Mouse (Mus musculus): ENCODE results near the gene Rab3il1. TPM values are rescaled to one million over a fixed set of nuclear protein-coding genes. Genes with fewer than 3 reads are reported as not detected.
"Not testable (repeated sequence)": the region's sequence is repeated elsewhere in the genome, so short reads cannot be mapped to it uniquely, and the experiment has no call there.

The Rab3il1 gene
- polyA plus RNA-seq (2012; ENCODE audit: insufficient read depth, insufficient read length, missing spikeins), result 4.8 and 7.5 TPM in 2 replicates

- Histone ChIP-seq H3K4me1 (ENCODE audit: control insufficient read depth, insufficient read depth, insufficient read length, low read length) (no peaks in the 10 kb centered on the region), H3K27ac (replicated peaks; ENCODE audit: low read depth, low read length) (no peak within 1 kb of the TSS), H3K4me3 (ENCODE audit: insufficient read depth, low read depth, low read length) (no peak within 1 kb of the TSS)
These were observed at the start of gene Rab3il1, which contains the start of gene Best1 for GRCm38 (mm10) chr19:10001206-10001969. TSS of gene Rab3il1 (plus strand) at chr19:10001669. TSS of gene Best1 (minus strand) at chr19:10001633.

GRCm38 (mm10) chr19:9952390-9952789 lies 49.1 kb upstream of the Rab3il1 start:
- Histone ChIP-seq H3K4me3 (ENCODE audit: insufficient read depth, low read depth, low read length) (no peak overlapping the region), H3K4me1 (ENCODE audit: control insufficient read depth, insufficient read depth, insufficient read length, low read length) (0 out of 2 replicates have a peak, but pooled peaks cover 4% of the 10 kb centered on the region), H3K27ac (replicated peaks; ENCODE audit: low read depth, low read length) (peak overlapping the region; percentile 53; the same call in 1 of the 2 replicates)

GRCm38 (mm10) chr19:9952912-9953311 lies 48.6 kb upstream of the Rab3il1 start:
- H3K27ac ChIP-seq (replicated peaks; ENCODE audit: low read depth, low read length), result peak overlapping the region; percentile 53; the same call in 1 of the 2 replicates
- H3K4me1 ChIP-seq (ENCODE audit: control insufficient read depth, insufficient read depth, insufficient read length, low read length), result 0 out of 2 replicates have a peak, but pooled peaks cover 4% of the 10 kb centered on the region
- no peak overlapping the region for H3K4me3 ChIP-seq (ENCODE audit: insufficient read depth, low read depth, low read length)

GRCm38 (mm10) chr19:9954055-9954810 lies 47.2 kb upstream of the Rab3il1 start:
- Histone ChIP-seq H3K4me3 (ENCODE audit: insufficient read depth, low read depth, low read length) (peak overlapping the region; percentile 47), H3K27ac (replicated peaks; ENCODE audit: low read depth, low read length) (peak overlapping the region; percentile 93), H3K4me1 (ENCODE audit: control insufficient read depth, insufficient read depth, insufficient read length, low read length) (0 out of 2 replicates have a peak, but pooled peaks cover 4% of the 10 kb centered on the region)

GRCm38 (mm10) chr19:9954811-9955202 lies 46.7 kb upstream of the Rab3il1 start:
- Histone ChIP-seq H3K4me1 (ENCODE audit: control insufficient read depth, insufficient read depth, insufficient read length, low read length) (0 out of 2 replicates have a peak, but pooled peaks cover 4% of the 10 kb centered on the region), H3K27ac (replicated peaks; ENCODE audit: low read depth, low read length) (peak overlapping the region; percentile 93), H3K4me3 (ENCODE audit: insufficient read depth, low read depth, low read length) (peak overlapping the region; percentile 47)

GRCm38 (mm10) chr19:9955438-9955837 lies 46.0 kb upstream of the Rab3il1 start:
- Histone ChIP-seq H3K27ac (replicated peaks; ENCODE audit: low read depth, low read length) (peak overlapping the region; percentile 93), H3K4me1 (ENCODE audit: control insufficient read depth, insufficient read depth, insufficient read length, low read length) (0 out of 2 replicates have a peak, but pooled peaks cover 4% of the 10 kb centered on the region), H3K4me3 (ENCODE audit: insufficient read depth, low read depth, low read length) (no peak overlapping the region)

GRCm38 (mm10) chr19:9956624-9957388 lies 44.7 kb upstream of the Rab3il1 start:
- Histone ChIP-seq H3K27ac (replicated peaks; ENCODE audit: low read depth, low read length) (no peak overlapping the region; the same call in 1 of the 2 replicates), H3K4me1 (ENCODE audit: control insufficient read depth, insufficient read depth, insufficient read length, low read length) (0 out of 2 replicates have a peak, but pooled peaks cover 4% of the 10 kb centered on the region), H3K4me3 (ENCODE audit: insufficient read depth, low read depth, low read length) (no peak overlapping the region)

GRCm38 (mm10) chr19:9957965-9958364 lies 43.5 kb upstream of the Rab3il1 start:
- no peak overlapping the region for H3K4me3 ChIP-seq (ENCODE audit: insufficient read depth, low read depth, low read length)
- H3K4me1 ChIP-seq (ENCODE audit: control insufficient read depth, insufficient read depth, insufficient read length, low read length), result peaks cover 7% of the 10 kb centered on the region; the same call in 1 of the 2 replicates

GRCm38 (mm10) chr19:9960769-9961168 lies 40.7 kb upstream of the Rab3il1 start:
- H3K4me1 ChIP-seq (ENCODE audit: control insufficient read depth, insufficient read depth, insufficient read length, low read length), result peaks cover 3% of the 10 kb centered on the region; the same call in 1 of the 2 replicates
- H3K4me3 ChIP-seq (ENCODE audit: insufficient read depth, low read depth, low read length), result no peak overlapping the region
- no peak overlapping the region for H3K27ac ChIP-seq (replicated peaks; ENCODE audit: low read depth, low read length)

More at GRCm38 (mm10) chr19:9957965-9958364, 43.5 kb upstream of the Rab3il1 start:
- no peak overlapping the region for H3K27ac ChIP-seq (replicated peaks; ENCODE audit: low read depth, low read length)

GRCm38 (mm10) chr19:9964205-9964916 lies 37.1 kb upstream of the Rab3il1 start:
- peak overlapping the region; percentile 71 for H3K4me3 ChIP-seq (ENCODE audit: insufficient read depth, low read depth, low read length)
- H3K27ac ChIP-seq (replicated peaks; ENCODE audit: low read depth, low read length), result peak overlapping the region; percentile 89
- peaks cover 3% of the 10 kb centered on the region; the same call in 1 of the 2 replicates for H3K4me1 ChIP-seq (ENCODE audit: control insufficient read depth, insufficient read depth, insufficient read length, low read length)

GRCm38 (mm10) chr19:9966096-9966867 lies 35.2 kb upstream of the Rab3il1 start:
- Histone ChIP-seq H3K4me1 (ENCODE audit: control insufficient read depth, insufficient read depth, insufficient read length, low read length) (peaks cover 3% of the 10 kb centered on the region; the same call in 1 of the 2 replicates), H3K27ac (replicated peaks; ENCODE audit: low read depth, low read length) (no peak overlapping the region)

GRCm38 (mm10) chr19:9968081-9968787 lies 33.2 kb upstream of the Rab3il1 start:
- Histone ChIP-seq H3K4me1 (ENCODE audit: control insufficient read depth, insufficient read depth, insufficient read length, low read length) (no peaks in the 10 kb centered on the region), H3K27ac (replicated peaks; ENCODE audit: low read depth, low read length) (no peak overlapping the region), H3K4me3 (ENCODE audit: insufficient read depth, low read depth, low read length) (no peak overlapping the region)

More at GRCm38 (mm10) chr19:9966096-9966867, 35.2 kb upstream of the Rab3il1 start:
- H3K4me3 ChIP-seq (ENCODE audit: insufficient read depth, low read depth, low read length), result no peak overlapping the region

GRCm38 (mm10) chr19:9974853-9975252 lies 26.6 kb upstream of the Rab3il1 start:
- not testable (repeated sequence) for H3K4me3 ChIP-seq (ENCODE audit: insufficient read depth, low read depth, low read length)
- H3K27ac ChIP-seq (replicated peaks; ENCODE audit: low read depth, low read length), result peak overlapping the region; percentile 35
- peaks cover 12% of the 10 kb centered on the region; the same call in 1 of the 2 replicates for H3K4me1 ChIP-seq (ENCODE audit: control insufficient read depth, insufficient read depth, insufficient read length, low read length)
